Mouse (Mus musculus) lung, postnatal 10 days (tissue): ENCODE measurements at regions not wholly inside any gene's neighbourhood (a gene's known extent, or its start where the extent isn't known, plus 50 kb on each side); places are given as distances from the start of the nearest gene placed in this dataset.

Experiments
- DNase-seq: peaks from one replicate; pipeline ENCODE4 v3.0.0; 2021

GRCm38 (mm10) chr16:52742166-52742565 is 288.3 kb upstream of the Alcam start:
- no peak for DNase-seq

GRCm38 (mm10) chr16:52726120-52726844 is 272.4 kb upstream of the Alcam start:
- DNase-seq = no peak

- DNase-seq = no peak
These were observed 264.5 kb upstream of the Alcam start for GRCm38 (mm10) chr16:52718231-52718932.

GRCm38 (mm10) chr16:52690272-52690671 is 236.4 kb upstream of the Alcam start:
- no peak for DNase-seq

GRCm38 (mm10) chr16:52654825-52655224 is 201.0 kb upstream of the Alcam start:
- DNase-seq = no peak
